Mouse (Mus musculus): Measurements from ENCODE around the gene Slc22a8.

DNA sequence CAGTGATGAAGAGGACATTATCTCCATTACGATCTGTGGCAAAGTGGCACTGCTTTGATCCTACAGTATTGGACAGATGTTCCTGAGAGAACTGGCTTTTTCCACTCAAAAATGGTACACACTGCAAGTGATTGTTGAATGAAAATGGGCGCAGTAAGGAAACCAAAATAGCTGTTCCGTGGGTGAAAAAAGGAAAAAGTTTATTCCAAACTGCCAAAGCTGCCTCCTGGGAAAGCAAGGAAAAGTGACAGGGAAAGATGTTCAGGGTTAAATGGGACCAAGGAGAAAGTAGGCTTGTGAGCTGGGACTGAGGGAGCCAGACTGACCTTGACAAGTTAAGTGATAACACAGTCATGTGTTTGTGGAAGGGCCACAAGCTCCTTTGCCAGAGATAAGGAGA, 26.6 kb upstream of the Slc22a8 start:
- TF ChIP-seq CTCF (IDR thresholded peaks at IDR 0.05; ENCODE audit: borderline replicate concordance, extremely low read depth, insufficient read depth, insufficient read length) (no peak), POLR2A (IDR thresholded peaks at IDR 0.05; ENCODE audit: borderline replicate concordance, extremely low read depth, insufficient read depth, insufficient read length, poor library complexity, severe bottlenecking) (no peak)
